Mouse (Mus musculus): Measurements from ENCODE around the gene Hspb7. TPM values are rescaled to one million over a fixed set of nuclear protein-coding genes. Genes with fewer than 3 reads are reported as not detected.
A peak's percentile ranks its signal among the peaks of the same experiment; 100 is the strongest.

The Hspb7 gene
- total and polyA plus RNA-seq, 3 experiments = not detected

DNA sequence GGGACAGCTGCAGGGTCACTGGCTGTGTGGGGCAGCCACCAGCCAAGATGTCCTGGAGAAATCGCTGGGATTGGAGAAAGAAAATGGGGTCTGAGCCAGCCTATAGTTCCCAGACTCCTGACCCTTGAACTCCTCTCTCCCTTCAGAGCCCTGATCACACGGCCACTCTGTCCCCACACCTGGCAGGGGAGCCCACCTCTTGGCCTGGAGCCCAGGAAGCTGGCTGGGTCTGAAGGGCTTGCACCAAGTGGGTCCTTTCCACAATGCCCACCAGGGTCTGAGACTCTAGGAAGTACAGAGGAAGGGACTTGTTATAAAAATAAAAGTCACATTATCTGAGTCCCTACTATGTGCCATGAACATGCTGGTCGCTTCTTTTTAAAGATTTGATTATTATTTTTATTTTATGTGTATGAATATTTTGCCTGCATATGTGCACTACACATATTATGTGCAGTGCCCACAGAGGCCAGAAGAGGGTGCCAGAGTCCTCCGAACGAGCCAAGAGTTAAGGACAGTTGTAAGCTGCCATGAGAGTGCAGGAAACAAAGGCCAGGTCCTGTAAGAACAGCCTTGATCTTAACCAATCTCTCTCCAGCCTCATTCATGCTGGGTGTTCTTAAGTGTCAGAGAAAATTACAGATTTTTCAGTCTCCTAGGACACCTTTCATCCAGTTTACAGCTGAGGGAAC is 33.3 kb upstream of the Hspb7 start (continued):
- TF ChIP-seq USF2 (IDR thresholded peaks at IDR 0.05; ENCODE audit: borderline replicate concordance in 1 of 2, insufficient read depth in 1 of 2, low read depth in 1 of 2, low read length in 2 of 2) (no peak), UBTF (IDR thresholded peaks at IDR 0.05; ENCODE audit: borderline replicate concordance, insufficient read depth, low read depth, low read length) (no peak), TCF12 (IDR thresholded peaks at IDR 0.05; ENCODE audit: low read depth, low read length) (no peak), SMC3 (IDR thresholded peaks at IDR 0.05; ENCODE audit: low read depth, low read length) (peak; percentile 72), MXI1 (IDR thresholded peaks at IDR 0.05; ENCODE audit: low read depth, low read length) (no peak), ZMIZ1 (IDR thresholded peaks at IDR 0.05; ENCODE audit: low read depth, low read length) (no peak), MAX (IDR thresholded peaks at IDR 0.05; ENCODE audit: low read length) (no peak), CHD1 (IDR thresholded peaks at IDR 0.05; ENCODE audit: low read depth, low read length) (no peak), ETS1 (IDR thresholded peaks at IDR 0.05; ENCODE audit: low read depth, low read length) (no peak), GABPA (IDR thresholded peaks at IDR 0.05; ENCODE audit: low read depth, low read length) (no peak), CTCF (IDR thresholded peaks at IDR 0.05 in 2 of 3, conservative IDR thresholded peaks at IDR 0.05 in 1 of 3; ENCODE audit: control insufficient read depth in 1 of 3, insufficient read depth in 1 of 3, low read depth in 2 of 3, low read length in 3 of 3, poor library complexity in 1 of 3, severe bottlenecking in 1 of 3) (peak; percentile 82 to 91 (median 87)), POLR2A (IDR thresholded peaks at IDR 0.05; ENCODE audit: control insufficient read depth in 1 of 2, insufficient read depth in 1 of 2, low read depth in 1 of 2, low read length in 2 of 2, poor library complexity in 1 of 2) (no peak)

DNA sequence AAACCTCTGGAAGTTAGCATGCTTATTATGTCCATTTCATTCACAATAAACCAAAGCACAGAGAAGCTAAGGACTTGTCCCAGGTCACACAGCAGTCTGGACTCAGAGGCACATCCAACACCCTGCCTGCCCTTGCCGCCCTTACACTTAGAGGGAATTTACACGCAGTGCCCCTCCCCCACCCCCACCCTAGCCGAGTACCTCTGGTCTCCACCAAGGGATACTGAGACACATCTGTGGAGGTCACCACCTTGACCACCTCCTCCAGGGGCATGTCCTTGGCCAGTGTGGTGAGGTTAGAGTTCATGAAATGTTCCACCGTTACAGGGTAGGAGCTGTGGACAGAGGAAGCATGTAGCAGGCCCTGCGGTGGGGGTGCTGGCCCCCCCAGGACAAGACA is 32.6 kb upstream of the Hspb7 start:
- Histone ChIP-seq H3K27me3 (ENCODE audit: control insufficient read depth in 1 of 2, insufficient read depth in 2 of 2, low read length in 2 of 2) (peaks cover 0 to 4% of the 10 kb centered on the region in 2 experiments; a peak in 3 of 4 replicates), H3K79me2 (ENCODE audit: control insufficient read depth, insufficient read depth, low read length, poor library complexity) (no peaks in the 10 kb centered on the region), H3K36me3 (ENCODE audit: control insufficient read depth in 1 of 2, insufficient read depth in 2 of 2, low read length in 2 of 2) (no peaks in the 10 kb centered on the region), H3K27ac (ENCODE audit: control insufficient read depth, low read depth, low read length) (no peak overlapping the region), H3K4me1 (ENCODE audit: control insufficient read depth in 1 of 2, insufficient read depth in 2 of 2, low read length in 2 of 2) (no peaks in the 10 kb centered on the region), H3K9me3 (replicated peaks; ENCODE audit: insufficient read depth, low read length) (no peaks in the 10 kb centered on the region), H3K4me3 (ENCODE audit: control insufficient read depth in 1 of 2, insufficient read depth in 1 of 2, low read depth in 2 of 2, low read length in 2 of 2) (no peak overlapping the region), H3K9ac (ENCODE audit: control insufficient read depth, low read depth, low read length, poor library complexity, severe bottlenecking) (no peak overlapping the region)
- TF ChIP-seq MAFK (IDR thresholded peaks at IDR 0.05; ENCODE audit: borderline replicate concordance, low read depth, low read length) (no peak), CHD1 (IDR thresholded peaks at IDR 0.05; ENCODE audit: low read depth, low read length) (no peak), ETS1 (IDR thresholded peaks at IDR 0.05; ENCODE audit: low read depth, low read length) (no peak), RAD21 (IDR thresholded peaks at IDR 0.05; ENCODE audit: low read depth, low read length) (no peak), RCOR1 (IDR thresholded peaks at IDR 0.05; ENCODE audit: low read depth, low read length) (no peak), UBTF (IDR thresholded peaks at IDR 0.05; ENCODE audit: borderline replicate concordance, insufficient read depth, low read depth, low read length) (no peak), ZMIZ1 (IDR thresholded peaks at IDR 0.05; ENCODE audit: low read depth, low read length) (no peak), E2F4 (IDR thresholded peaks at IDR 0.05; ENCODE audit: borderline replicate concordance, low read depth, low read length) (no peak), POLR2AphosphoS5 (IDR thresholded peaks at IDR 0.05; ENCODE audit: borderline replicate concordance, low read depth, low read length) (no peak), EP300 (IDR thresholded peaks at IDR 0.05; ENCODE audit: low read depth in 1 of 2, low read length in 2 of 2) (no peak), ZNF384 (IDR thresholded peaks at IDR 0.05; ENCODE audit: low read depth, low read length) (no peak), ZKSCAN1 (IDR thresholded peaks at IDR 0.05; ENCODE audit: low read depth, low read length) (no peak), GATA1 (IDR thresholded peaks at IDR 0.05; ENCODE audit: low read depth, low read length) (no peak), POLR2AphosphoS2 (IDR thresholded peaks at IDR 0.05; ENCODE audit: low read length) (no peak)
- DNase-seq (ENCODE audit: low read depth, low spot score) = no peak

Data from MEL (cell line).